Mouse (Mus musculus) right cerebral cortex, postnatal 14 days (tissue): Measurements from ENCODE around the gene Gjb4.
A peak's percentile ranks its signal among the peaks of the same experiment; 100 is the strongest.

Experiments
- DNase-seq: peaks from one replicate; pipeline ENCODE4 v3.0.0; 2022

The Gjb4 gene

DNA sequence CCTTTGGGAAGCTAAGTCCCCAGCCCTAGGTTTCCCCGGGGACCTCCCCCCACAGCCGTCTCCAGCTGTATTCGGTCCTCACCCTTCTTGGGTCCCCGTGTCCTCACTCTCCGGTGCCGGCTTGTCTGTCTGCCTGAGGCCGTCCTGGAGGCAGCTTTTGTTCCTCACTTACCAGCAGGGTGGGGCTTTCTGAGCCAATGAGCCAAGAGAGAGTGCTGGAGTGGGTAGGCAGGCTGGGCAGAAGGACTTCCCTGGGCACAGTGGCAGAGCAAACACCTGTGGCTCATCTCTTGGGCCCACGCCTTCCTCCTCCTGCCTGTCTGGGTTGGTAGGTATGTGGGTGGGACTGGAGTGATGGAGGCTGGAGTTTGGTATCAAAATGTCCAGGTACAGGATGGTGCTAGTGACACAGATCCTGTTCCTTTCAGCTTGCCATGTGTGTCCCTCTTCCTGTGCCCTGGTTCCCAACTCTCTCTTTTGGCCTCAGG, at the start of gene Gjb4:
Gene Gjb4, minus strand, starts transcription at position 131 of the 488 bp plus-strand sequence.
- no peak for DNase-seq

- DNase-seq, result no peak
These were observed 48.7 kb upstream of the Gjb4 start for GRCm38 (mm10) chr4:127402614-127403013.

GRCm38 (mm10) chr4:127402166-127402565, 48.3 kb upstream of the Gjb4 start:
- no peak for DNase-seq

- no peak for DNase-seq
These were observed 46.6 kb upstream of the Gjb4 start for GRCm38 (mm10) chr4:127400165-127401145.

GRCm38 (mm10) chr4:127395591-127395990, 41.7 kb upstream of the Gjb4 start:
- no peak for DNase-seq

DNA sequence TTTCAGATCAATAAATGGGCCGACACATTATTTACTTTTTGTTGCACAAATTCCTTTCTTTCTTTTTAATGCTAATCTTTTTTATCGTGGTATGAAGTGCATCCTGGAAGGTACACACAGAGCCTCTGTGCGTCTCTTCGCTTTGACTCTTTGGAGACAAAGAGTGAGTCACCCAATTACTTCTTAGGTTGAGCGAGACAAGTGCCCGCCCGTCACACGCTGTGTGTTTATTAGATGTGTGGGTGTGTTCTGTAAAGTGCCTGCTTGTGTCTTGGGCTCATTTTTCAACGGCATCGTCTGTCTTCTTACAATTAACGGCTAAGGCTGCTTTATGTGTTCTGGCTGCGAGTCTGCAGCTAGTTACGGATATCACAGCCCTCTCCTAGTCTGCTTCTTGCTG, 35.8 kb upstream of the Gjb4 start:
- no peak for DNase-seq

GRCm38 (mm10) chr4:127377344-127377743, 23.5 kb upstream of the Gjb4 start:
- DNase-seq, result no peak

DNA sequence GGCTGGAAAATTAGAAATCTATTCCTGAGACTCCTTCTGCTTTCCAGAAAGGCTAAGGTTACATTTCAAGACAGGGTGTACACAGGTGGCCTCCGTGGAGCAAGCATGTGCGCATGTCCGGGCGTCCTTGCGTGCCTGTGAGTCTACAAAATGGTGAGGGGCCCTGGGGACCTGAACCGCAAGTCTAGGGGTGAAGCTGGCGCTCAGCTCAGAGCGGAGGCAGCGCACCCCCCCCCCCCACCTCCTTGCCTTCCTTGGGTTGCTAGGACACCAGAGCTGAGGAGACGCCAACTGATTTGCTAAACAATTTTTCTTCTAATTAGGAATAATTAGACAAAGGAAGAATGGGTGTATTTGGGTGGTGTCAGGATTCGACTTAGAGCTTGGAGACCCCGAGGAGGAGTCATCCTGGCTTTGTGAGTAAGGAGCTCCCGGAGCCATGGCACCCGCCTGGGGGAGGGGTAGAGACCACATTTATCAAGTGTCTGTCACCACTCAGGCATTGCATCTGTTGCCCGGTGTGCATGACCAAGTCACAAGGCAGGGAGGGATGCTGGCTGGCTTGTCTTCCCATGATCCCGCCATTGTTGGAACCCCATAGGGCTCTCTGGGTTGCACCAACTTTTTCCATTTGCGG, 21.8 kb upstream of the Gjb4 start:
- DNase-seq, result no peak

DNA sequence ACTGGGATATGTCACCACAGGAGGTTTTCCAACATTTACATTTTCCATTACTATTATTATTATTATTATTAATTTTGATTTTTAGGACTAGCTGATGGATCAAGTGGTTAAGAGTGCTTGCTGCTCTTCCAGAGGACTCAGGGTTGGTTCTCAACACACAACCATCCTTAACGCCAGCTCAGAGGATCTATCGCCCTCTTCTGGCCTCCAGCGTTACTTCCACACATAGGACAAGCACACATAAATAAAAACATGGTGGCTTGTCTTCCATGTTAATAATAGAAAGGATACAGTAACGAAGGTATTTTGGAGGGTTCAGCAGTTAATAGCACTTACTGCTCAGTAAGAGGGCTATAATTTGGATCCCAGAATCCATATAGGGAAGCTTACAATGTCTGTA, 20.8 kb upstream of the Gjb4 start:
- no peak for DNase-seq

DNA sequence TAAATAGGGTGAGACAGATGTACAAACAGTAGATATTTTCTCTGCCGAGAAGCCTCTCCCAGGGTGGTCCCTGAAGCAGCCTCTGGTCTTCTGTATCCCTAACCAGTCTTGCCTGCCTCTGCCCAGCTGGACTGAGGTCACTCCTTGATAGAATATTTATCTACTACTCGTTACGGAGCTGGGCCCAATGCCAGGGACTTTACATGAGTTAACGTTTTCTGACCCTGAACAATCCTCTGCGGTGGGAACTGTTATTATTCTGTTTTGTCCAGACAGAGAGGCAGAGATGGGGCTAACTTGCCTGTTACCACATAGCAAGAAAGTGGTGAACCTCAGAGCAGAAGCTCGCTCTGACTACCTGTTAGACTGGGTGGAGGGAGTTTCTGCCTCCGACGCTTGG, 19.6 kb upstream of the Gjb4 start:
- no peak for DNase-seq

GRCm38 (mm10) chr4:127371546-127371945, 17.7 kb upstream of the Gjb4 start:
- no peak for DNase-seq

- DNase-seq, result peak; percentile 21
These were observed 16.6 kb upstream of the Gjb4 start for GRCm38 (mm10) chr4:127370447-127370846.

DNA sequence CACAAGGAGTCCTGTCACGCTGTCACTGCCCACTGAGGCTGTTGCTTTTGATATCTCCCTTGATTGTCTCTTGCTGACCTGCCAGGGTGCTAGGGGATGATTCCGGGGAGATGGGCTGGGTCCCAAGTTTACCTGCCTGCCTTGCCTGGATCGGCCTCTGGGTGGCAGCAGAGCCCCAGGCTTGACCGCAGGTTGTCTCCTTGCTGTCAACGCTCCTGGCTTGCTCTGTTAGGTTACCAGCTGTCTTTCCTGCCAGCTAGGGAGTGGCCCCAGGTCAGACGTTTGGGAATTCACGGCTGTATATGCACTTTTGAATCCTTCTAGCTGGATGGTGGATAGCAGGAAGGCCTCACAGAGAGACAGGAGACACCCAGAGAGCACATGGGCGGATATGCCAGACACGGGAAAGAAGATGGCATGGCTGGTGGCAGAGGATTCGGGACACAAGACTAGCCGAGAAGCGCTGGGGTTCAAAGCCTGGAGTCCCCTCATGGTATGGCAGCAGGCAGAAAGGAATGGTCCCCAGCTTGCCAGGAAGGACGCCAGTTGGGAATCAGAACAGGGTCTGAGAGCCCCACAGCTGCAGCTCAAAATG, 14.6 kb upstream of the Gjb4 start:
- peak; percentile 73 for DNase-seq

DNA sequence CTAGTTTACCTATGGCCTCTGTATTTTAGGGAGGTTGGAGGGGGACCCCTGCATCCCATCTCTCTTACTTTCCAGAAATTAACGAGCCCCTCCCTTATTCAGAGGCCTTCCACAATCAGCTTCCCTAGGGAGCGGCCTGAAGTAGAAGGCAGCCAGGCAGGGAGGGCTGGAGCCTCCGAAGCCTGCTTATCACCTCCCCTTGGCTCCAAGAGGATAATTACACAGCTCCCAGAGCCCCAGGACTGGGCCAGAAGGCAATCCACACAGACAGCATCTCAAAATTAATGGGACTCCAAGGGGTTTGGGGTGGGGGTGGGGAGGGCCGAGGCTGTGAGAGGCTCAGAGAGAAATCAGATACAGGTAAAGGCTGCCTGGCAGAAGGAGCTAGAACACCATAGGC, 12.0 kb upstream of the Gjb4 start:
- DNase-seq, result no peak

GRCm38 (mm10) chr4:127365433-127365832, 11.6 kb upstream of the Gjb4 start:
- no peak for DNase-seq

- DNase-seq, result no peak
These were observed 10.6 kb upstream of the Gjb4 start for GRCm38 (mm10) chr4:127364431-127364830.

- no peak for DNase-seq
These were observed 9.4 kb upstream of the Gjb4 start for GRCm38 (mm10) chr4:127363331-127363730.

- no peak for DNase-seq
These were observed 8.6 kb upstream of the Gjb4 start for GRCm38 (mm10) chr4:127362520-127362919.

DNA sequence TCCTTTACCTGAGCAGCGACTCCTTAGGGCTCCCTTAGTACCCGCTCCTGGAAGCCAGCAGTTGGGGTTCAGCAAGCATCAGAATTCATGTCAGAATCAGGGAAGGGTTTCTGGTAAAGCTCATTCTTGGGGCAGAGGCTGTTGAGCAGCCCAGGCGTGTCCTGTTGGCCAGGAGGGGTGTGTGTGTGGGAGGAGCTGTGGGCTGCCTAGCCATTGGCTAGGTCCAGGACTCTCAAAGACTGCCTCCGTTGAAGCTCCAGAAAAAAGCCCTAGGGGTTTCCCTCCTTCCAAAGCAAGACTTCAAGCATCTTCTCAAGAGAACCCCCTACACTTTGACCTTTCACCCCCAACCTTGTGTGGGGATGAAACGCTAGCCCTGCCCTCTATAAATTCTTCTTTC, 4.1 kb upstream of the Gjb4 start, which contains the start of gene Gjb5:
Gene Gjb5, minus strand, starts transcription at position 164 of the 400 bp plus-strand sequence.
- no peak for DNase-seq

DNA sequence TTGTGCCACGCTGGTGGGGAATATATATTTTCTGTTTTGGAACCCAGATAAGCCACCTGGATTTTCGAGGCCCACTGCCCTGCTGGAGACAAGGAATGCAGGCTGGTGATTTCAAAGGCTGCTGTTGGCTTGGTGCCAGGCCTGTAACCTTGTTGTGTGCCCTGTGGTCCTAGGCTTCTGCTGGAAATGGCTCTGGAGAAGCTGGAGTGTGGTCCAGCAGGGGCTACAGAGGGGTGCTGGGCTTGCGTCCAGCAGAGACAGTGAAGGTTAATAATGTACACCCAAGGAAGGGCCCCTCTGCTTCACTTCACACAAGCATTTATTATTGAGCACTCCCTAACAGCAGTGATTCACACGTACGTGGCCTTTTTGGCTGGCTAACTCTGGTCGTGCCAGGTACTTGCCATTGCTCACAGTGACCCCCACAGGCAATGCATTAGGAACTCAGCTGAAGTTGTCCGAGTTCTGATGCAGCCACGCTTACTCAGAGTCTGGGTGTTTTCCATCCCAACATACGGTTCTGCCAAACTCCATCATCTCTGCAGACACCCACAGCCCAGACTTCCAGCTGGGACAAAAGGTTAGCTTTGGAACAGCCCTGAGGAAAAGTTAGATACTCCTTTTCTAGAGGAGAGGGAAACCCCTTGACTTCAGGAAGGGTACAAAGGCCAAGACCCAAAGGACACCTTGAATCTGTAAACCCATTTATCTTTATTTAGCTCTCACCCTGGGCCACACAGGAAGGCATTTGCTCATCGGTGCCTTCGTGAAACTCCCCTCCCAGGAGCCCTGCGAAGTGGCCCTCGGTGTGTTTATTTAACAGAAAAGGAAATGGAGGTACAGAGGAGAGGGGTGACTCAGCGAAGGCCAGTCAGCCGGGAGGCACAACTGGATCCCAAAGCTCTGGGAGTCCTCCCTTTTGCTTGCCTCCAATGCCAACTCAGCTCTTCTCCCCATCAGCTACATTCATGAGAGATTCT, 915 bp upstream of the Gjb4 start:
- no peak for DNase-seq

GRCm38 (mm10) chr4:127352594-127352993, 1.3 kb downstream of the Gjb4 start:
- DNase-seq, result no peak
